Mouse (Mus musculus): Measurements from ENCODE around the gene Calml4. TPM values are rescaled to one million over a fixed set of nuclear protein-coding genes. Genes with fewer than 3 reads are reported as not detected.

Calml4 gene
- polyA plus RNA-seq, 1 experiment from 2014 or later, result 2.2 TPM

GRCm38 (mm10) chr9:62905039-62905438 is 47.2 kb downstream of the Calml4 start:
- Histone ChIP-seq H3K4me1 (ENCODE audit: control insufficient read depth in 2 of 2, insufficient read depth in 2 of 2, low read length in 2 of 2) (no peaks in the 10 kb centered on the region), H3K9me3 (ENCODE audit: control insufficient read depth, low read length) (no peaks in the 10 kb centered on the region), H3K4me2 (ENCODE audit: low read length) (no peak overlapping the region), H3K4me3 (ENCODE audit: control insufficient read depth in 1 of 2, insufficient read depth in 1 of 2, low read depth in 1 of 2, low read length in 2 of 2) (no peak overlapping the region), H3K36me3 (ENCODE audit: control insufficient read depth, insufficient read depth, low read length) (peaks cover 49% of the 10 kb centered on the region), H3K27ac (replicated peaks in 1 of 2; ENCODE audit: control insufficient read depth in 1 of 2, insufficient read depth in 1 of 2, low read depth in 2 of 2, low read length in 2 of 2) (no peak overlapping the region), H3K9ac (ENCODE audit: low read length) (no peak overlapping the region), H3K27me3 (ENCODE audit: control insufficient read depth, insufficient read depth, low read length) (no peaks in the 10 kb centered on the region)
- 93% methylated on average over 8 of the region's 8 CpGs for WGBS
- no peak for ATAC-seq (ENCODE audit: insufficient number of reproducible peaks, insufficient read depth, low FRiP score, low read depth)

- Histone ChIP-seq H3K36me3 (ENCODE audit: control insufficient read depth, insufficient read depth, low read length) (peaks cover 62% of the 10 kb centered on the region), H3K4me1 (ENCODE audit: control insufficient read depth in 2 of 2, insufficient read depth in 2 of 2, low read length in 2 of 2) (no peaks in the 10 kb centered on the region), H3K4me3 (ENCODE audit: control insufficient read depth in 1 of 2, insufficient read depth in 1 of 2, low read depth in 1 of 2, low read length in 2 of 2) (no peak overlapping the region), H3K9me3 (ENCODE audit: control insufficient read depth, low read length) (peaks cover 6% of the 10 kb centered on the region; the same call in 1 of the 2 replicates), H3K9ac (ENCODE audit: low read length) (no peak overlapping the region), H3K27me3 (ENCODE audit: control insufficient read depth, insufficient read depth, low read length) (no peaks in the 10 kb centered on the region), H3K27ac (replicated peaks in 1 of 2; ENCODE audit: control insufficient read depth in 1 of 2, insufficient read depth in 1 of 2, low read depth in 2 of 2, low read length in 2 of 2) (no peak overlapping the region), H3K4me2 (ENCODE audit: low read length) (no peak overlapping the region)
- WGBS, result 86% methylated on average over 5 of the region's 5 CpGs
- no peak for ATAC-seq (ENCODE audit: insufficient number of reproducible peaks, insufficient read depth, low FRiP score, low read depth)
Observed at GRCm38 (mm10) chr9:62913390-62914069, 55.6 kb downstream of the Calml4 start.

GRCm38 (mm10) chr9:62917059-62917458 is 59.2 kb downstream of the Calml4 start:
- Histone ChIP-seq H3K36me3 (ENCODE audit: control insufficient read depth, insufficient read depth, low read length) (peaks cover 44% of the 10 kb centered on the region), H3K4me3 (ENCODE audit: control insufficient read depth in 1 of 2, insufficient read depth in 1 of 2, low read depth in 1 of 2, low read length in 2 of 2) (no peak overlapping the region), H3K9ac (ENCODE audit: low read length) (no peak overlapping the region), H3K27ac (replicated peaks in 1 of 2; ENCODE audit: control insufficient read depth in 1 of 2, insufficient read depth in 1 of 2, low read depth in 2 of 2, low read length in 2 of 2) (no peak overlapping the region), H3K4me2 (ENCODE audit: low read length) (no peak overlapping the region), H3K9me3 (ENCODE audit: control insufficient read depth, low read length) (peaks cover 6% of the 10 kb centered on the region; the same call in 1 of the 2 replicates), H3K27me3 (ENCODE audit: control insufficient read depth, insufficient read depth, low read length) (no peaks in the 10 kb centered on the region), H3K4me1 (ENCODE audit: control insufficient read depth in 2 of 2, insufficient read depth in 2 of 2, low read length in 2 of 2) (no peaks in the 10 kb centered on the region)
- 81% methylated on average over 1 of the region's 1 CpGs for WGBS
- ATAC-seq (ENCODE audit: insufficient number of reproducible peaks, insufficient read depth, low FRiP score, low read depth), result no peak

- no peak overlapping the region for H3K9ac ChIP-seq (ENCODE audit: low read length)
- H3K27ac ChIP-seq (replicated peaks in 1 of 2; ENCODE audit: control insufficient read depth in 1 of 2, insufficient read depth in 1 of 2, low read depth in 2 of 2, low read length in 2 of 2), result no peak overlapping the region
- H3K4me3 ChIP-seq (ENCODE audit: control insufficient read depth in 1 of 2, insufficient read depth in 1 of 2, low read depth in 1 of 2, low read length in 2 of 2), result no peak overlapping the region
- no peaks in the 10 kb centered on the region for H3K27me3 ChIP-seq (ENCODE audit: control insufficient read depth, insufficient read depth, low read length)
- WGBS, result 76% methylated on average over 2 of the region's 2 CpGs
- no peaks in the 10 kb centered on the region for H3K9me3 ChIP-seq (ENCODE audit: control insufficient read depth, low read length)
- no peak for ATAC-seq (ENCODE audit: insufficient number of reproducible peaks, insufficient read depth, low FRiP score, low read depth)
- peaks cover 34% of the 10 kb centered on the region for H3K36me3 ChIP-seq (ENCODE audit: control insufficient read depth, insufficient read depth, low read length)
- H3K4me2 ChIP-seq (ENCODE audit: low read length), result no peak overlapping the region
- H3K4me1 ChIP-seq (ENCODE audit: control insufficient read depth in 2 of 2, insufficient read depth in 2 of 2, low read length in 2 of 2), result peaks cover 0 to 3% of the 10 kb centered on the region in 2 experiments; a peak in 1 of 4 replicates
Observed at GRCm38 (mm10) chr9:62920877-62921276, 63.0 kb downstream of the Calml4 start.

- H3K27ac ChIP-seq (replicated peaks in 1 of 2; ENCODE audit: control insufficient read depth in 1 of 2, insufficient read depth in 1 of 2, low read depth in 2 of 2, low read length in 2 of 2), result no peak overlapping the region
- no peak overlapping the region for H3K4me3 ChIP-seq (ENCODE audit: control insufficient read depth in 1 of 2, insufficient read depth in 1 of 2, low read depth in 1 of 2, low read length in 2 of 2)
- ATAC-seq (ENCODE audit: insufficient number of reproducible peaks, insufficient read depth, low FRiP score, low read depth), result no peak
- H3K4me2 ChIP-seq (ENCODE audit: low read length), result no peak overlapping the region
- H3K4me1 ChIP-seq (ENCODE audit: control insufficient read depth in 2 of 2, insufficient read depth in 2 of 2, low read length in 2 of 2), result peaks cover 0 to 3% of the 10 kb centered on the region in 2 experiments; a peak in 1 of 4 replicates
- peaks cover 11% of the 10 kb centered on the region; the same call in 1 of the 2 replicates for H3K36me3 ChIP-seq (ENCODE audit: control insufficient read depth, insufficient read depth, low read length)
- no peaks in the 10 kb centered on the region for H3K9me3 ChIP-seq (ENCODE audit: control insufficient read depth, low read length)
- H3K27me3 ChIP-seq (ENCODE audit: control insufficient read depth, insufficient read depth, low read length), result no peaks in the 10 kb centered on the region
- WGBS, result 73% methylated on average over 2 of the region's 2 CpGs
- no peak overlapping the region for H3K9ac ChIP-seq (ENCODE audit: low read length)
Observed at GRCm38 (mm10) chr9:62924886-62925610, 67.2 kb downstream of the Calml4 start.

Other genes starting within 250 kb of the Calml4 start
- 0.35 and 0.92 TPM in 2 replicates for gene Itga11, start 180.3 kb upstream of the Calml4 start, polyA plus RNA-seq (2014; fragmentation: Nextera tagmentation; extraction: Ambion mirVana)
- gene Fem1b, start 46.1 kb upstream of the Calml4 start, polyA plus RNA-seq (2014; fragmentation: Nextera tagmentation; extraction: Ambion mirVana), result 21.0 and 21.4 TPM in 2 replicates
- 19.7 and 21.2 TPM in 2 replicates for gene Cln6, start 19.3 kb upstream of the Calml4 start, polyA plus RNA-seq (2014; fragmentation: Nextera tagmentation; extraction: Ambion mirVana)
- gene Pias1, start 129.8 kb downstream of the Calml4 start, polyA plus RNA-seq (2014; fragmentation: Nextera tagmentation; extraction: Ambion mirVana), result 42.7 and 44.9 TPM in 2 replicates